Mouse (Mus musculus) cortical plate, adult 2 months (tissue): ENCODE data around the gene Use1.

ENCODE experiments used
- CTCF ChIP-seq: fragments of 200-500 bp; IDR thresholded peaks from 2 replicates; pipeline ENCODE4 v1.5.1; 2011; ENCODE audit warnings: mild to moderate bottlenecking, control low read depth, low read length; ENCODE audit not compliant: insufficient read depth; ENCODE audit errors: extremely low read depth
- POLR2A ChIP-seq: fragments of 200-500 bp; IDR thresholded peaks from 2 replicates; pipeline ENCODE4 v1.6.1; 2011; ENCODE audit warnings: mild to moderate bottlenecking, low read length, control low read depth; ENCODE audit not compliant: insufficient read depth; ENCODE audit errors: extremely low read depth

- no peak for TF ChIP-seq CTCF
- no peak for TF ChIP-seq POLR2A
Measured at GRCm38 (mm10) chr8:71322939-71323338, 43.7 kb upstream of the Use1 start.
